Mouse (Mus musculus): Measurements from ENCODE around the gene Tecr.

DNA sequence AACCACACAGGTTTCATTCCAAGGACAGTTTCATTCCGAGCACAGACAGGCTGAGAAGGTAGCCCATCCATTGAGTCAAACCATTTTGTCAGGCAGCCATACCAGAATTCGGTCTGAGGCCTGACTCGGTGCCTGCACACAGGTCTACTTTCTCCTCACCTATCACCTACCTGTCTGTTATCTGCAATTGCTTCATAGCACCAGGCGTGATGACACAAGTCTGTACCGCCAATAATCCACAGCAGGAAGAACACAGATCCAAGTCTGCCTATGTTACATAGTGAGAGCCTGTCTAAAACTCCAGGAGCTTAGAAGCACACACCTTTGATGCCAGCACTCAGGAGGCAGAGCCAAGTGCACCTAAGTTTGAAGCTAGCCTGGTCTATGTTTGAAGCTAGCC, 18.9 kb downstream of the Tecr start:
- TF ChIP-seq CTCF (IDR thresholded peaks at IDR 0.05; ENCODE audit: low read depth): no peak
- TF ChIP-seq EP300 (optimal IDR thresholded peaks at IDR 0.05): no peak

Measured in stomach, postnatal 0 days (tissue).